Mouse (Mus musculus): ENCODE measurements around the gene Zfp961. TPM values are rescaled to one million over a fixed set of nuclear protein-coding genes. Genes with fewer than 3 reads are reported as not detected.
A peak's percentile ranks its signal among the peaks of the same experiment; 100 is the strongest.
"Not testable (repeated sequence)": the region's sequence is repeated elsewhere in the genome, so short reads cannot be mapped to it uniquely, and the experiment has no call there.

Zfp961 gene
- polyA plus RNA-seq, 1 experiment from 2014 or later, result 15.9 TPM

DNA sequence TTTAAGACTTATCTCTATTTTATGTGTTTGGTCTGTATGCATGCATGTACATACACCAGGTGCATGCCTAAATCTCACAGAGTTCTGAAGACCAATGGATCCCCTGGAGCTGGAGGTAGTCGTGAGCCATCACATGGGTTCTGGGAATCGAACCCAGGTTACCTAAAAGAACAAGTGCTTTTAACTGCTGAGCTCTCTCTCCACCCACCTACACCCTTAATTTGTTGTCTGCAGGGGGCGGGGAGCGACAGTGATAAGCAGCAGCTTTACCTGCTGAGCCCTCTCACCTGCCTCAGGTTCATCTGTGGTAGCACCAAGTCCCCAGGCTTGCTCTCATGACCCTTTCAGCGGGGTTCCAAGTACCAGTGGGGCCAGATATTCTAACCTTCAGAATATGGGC lies 11.0 kb downstream of the Zfp961 start:
- no peak for DNase-seq (ENCODE audit: low spot score)

DNA sequence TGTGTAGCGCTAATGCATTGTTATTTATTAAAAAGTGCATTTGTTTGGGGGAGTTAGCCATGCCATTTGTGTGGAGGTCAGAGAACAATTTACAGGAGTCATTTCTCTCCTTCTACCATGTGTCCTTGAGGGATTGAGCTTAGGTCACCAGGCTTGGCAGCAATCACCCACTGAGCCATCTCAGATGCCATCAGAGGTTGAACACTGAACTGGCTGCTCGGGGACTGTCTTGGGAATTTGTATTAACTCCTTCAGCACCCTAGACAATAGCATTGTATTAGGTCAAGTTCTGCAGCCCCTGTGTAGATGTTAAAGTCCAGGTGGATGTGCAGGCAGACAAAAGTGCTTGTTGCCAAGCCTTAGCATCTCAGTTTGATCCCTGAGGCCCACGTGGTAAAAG lies 13.2 kb downstream of the Zfp961 start:
- DNase-seq (ENCODE audit: low spot score), result no peak

DNA sequence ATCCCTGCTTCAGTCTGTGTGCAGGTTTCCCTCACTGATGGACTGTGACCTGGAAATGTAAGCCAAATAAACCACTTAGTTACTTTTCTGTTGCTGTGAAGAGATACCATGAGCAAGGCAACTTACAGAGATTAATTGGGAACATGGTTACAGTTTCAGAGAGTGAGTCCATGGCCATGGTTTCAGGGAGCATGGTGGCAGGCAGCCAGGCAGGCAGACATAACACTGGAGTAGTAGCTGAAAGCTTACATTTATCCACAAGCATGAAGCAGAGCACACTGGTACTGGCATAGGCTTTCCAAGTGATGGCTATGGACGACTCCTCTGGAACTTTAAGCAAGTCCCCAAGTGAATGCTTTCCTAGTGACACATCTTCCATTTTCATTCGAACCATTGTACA lies 14.3 kb downstream of the Zfp961 start:
- DNase-seq (ENCODE audit: low spot score), result no peak

DNA sequence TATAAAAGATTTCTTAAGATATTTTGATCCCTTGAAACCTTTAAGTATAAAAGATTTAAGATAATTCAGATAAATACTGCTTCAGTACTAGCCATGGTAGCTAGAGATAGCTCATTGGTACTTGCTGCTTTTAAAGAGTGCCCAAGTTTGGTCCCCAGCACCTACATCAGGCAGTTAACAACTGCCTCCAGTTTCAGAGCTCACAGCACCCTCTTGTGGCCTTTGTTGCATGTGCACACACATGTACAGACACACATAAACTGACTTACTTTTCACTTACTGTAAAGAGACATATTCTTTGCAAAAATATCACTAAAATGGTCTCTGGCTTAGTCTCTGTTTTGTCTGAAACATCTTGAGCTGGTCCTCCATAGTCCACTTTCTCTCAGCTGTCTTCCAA lies 15.6 kb downstream of the Zfp961 start:
- no peak for DNase-seq (ENCODE audit: low spot score)

DNA sequence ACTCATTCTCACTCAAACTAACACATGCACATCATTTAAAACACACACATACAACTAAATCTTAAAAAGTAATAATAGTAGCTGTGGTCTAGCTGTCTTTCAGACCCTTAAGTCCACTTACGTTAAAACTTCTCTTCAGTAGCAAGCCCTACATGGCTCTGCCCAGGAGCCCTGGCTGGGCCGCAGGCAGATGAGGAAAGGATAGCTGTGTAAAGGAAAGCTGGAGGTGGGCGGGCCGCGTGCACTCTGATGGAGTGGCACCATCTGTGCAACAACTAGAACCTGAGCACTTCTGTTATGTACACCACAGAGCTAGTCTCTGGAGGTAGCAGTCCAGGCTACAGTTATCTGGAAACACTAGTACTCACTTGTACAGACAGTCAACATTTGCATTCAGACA lies 16.4 kb downstream of the Zfp961 start:
- no peak for DNase-seq (ENCODE audit: low spot score)

DNA sequence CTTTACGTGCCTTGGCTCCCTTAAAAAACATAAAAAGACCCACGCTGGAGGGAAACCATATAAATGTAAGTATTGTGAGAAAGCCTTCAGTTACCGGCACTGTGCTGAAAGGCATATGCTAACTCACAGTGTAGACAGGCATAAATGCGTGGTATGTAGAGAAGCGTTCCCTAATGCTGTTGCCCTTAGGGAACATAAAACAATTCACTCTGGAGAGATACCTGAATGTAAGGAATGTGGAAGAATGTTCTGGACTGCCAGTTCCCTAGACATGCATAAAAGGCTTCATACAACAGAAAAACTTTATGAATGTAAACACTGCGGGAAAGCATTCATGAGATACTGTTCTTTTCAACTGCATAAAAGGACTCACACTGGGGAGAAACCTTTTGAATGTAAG lies 17.3 kb downstream of the Zfp961 start:
- no peak for DNase-seq (ENCODE audit: low spot score)

DNA sequence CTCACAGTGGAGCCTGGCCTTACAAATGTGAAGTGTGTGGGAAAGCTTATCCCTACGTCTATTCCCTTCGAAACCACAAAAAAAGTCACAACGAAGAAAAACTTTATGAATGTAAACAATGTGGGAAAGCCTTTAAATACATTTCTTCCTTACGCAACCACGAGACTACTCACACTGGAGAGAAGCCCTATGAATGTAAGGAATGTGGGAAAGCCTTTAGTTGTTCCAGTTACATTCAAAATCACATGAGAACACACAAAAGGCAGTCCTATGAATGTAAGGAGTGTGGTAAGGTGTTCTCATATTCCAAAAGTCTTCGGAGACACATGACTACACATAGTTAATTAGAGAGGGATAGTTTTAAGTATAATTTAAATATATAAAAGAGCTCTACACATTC lies 17.8 kb downstream of the Zfp961 start:
- DNase-seq (ENCODE audit: low spot score), result no peak

DNA sequence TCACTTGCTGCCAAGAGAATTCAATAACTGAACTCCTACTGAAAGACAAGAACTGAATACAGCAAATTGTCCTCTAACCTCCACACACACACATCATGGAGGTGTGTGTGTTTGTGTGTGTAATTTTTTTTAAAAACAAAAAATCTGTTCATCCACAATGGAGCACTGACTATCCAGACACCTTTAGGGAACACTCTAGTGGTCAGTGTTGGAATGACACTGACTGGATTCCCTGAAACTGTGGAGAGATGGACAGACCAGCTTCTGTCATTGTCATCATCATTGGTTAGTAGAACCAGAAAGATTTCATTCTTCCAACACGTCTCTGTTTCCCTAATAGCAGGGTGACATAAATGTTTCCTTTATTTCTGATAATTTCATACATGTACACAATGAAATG lies 21.1 kb downstream of the Zfp961 start:
- DNase-seq (ENCODE audit: low spot score), result peak; percentile 8

DNA sequence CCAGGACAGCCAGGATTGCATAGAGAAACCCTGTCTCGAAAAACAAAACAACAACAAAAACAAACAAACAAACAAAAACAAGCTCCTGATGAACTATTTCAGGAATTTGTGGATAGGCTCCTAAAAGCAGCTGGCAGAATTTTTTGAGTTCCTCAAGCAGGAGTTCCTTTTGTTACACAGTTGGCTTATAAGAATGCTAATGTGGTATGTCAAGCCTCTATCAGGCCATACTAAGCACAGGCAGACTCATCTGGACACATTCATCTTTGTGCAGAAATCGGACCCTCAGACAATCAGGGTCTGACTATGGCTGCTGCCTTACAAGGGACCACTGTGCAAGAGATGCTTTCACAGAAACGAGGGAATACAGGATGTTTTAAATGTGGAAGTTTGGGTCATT lies 23.4 kb downstream of the Zfp961 start:
- no peak for DNase-seq (ENCODE audit: low spot score)

DNA sequence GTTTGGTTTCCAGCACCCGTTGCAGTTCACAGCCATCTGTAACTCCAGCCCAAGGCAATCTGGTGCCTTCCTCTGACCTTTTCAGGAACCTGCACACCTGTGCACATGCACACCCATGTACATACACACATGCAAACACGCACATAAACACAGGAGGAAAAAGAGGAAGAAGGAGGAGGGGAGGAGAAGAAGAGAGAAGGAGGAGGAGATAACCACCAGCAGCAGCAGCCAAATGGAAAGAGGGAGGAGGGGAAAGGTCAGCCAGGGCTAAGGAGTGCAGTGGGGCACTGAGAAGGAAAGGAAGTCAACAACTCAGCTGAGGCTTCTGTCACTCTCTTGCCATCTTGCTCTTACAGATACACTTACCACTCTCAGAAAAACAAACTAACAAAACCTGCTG lies 30.2 kb downstream of the Zfp961 start:
- no peak for DNase-seq (ENCODE audit: low spot score)

DNA sequence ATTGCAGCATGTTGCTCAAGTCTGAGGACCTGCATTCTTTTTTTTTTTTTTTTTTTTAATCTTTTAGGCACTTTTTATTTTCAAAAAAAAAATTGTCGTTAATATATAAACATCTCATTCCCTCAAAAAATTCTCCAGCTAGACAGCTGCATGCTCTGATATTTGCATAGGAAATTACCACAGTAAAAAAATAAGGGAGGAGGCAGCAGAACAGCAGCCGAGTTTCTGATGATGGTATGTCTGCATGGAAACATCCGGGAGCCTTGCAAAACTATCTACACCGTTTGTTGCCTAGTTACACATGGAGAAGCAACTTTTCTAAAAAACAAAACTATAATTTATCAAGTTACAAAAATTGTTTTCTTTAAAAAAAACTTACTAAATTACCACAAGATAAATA lies 30.6 kb downstream of the Zfp961 start:
- DNase-seq (ENCODE audit: low spot score), result no peak

DNA sequence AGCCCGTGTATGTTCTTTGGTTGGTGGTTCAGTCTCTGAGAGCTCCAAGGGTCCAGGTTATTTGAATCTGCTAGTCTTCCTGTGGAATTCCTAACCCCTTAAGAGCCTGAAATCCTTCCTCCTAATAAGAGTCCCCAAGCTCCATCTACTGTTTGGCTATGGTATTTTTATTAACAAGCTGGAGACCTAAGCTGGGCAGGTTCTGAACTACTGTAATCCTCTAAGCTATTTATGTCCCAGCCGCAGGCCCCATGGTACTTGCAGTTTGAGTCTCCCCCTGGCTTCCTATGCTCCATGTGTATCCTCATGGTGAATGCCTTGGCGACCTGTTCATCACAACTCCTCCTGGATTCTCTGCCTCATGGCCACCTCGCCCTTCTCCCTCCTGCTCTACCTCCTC lies 33.8 kb downstream of the Zfp961 start:
- no peak for DNase-seq (ENCODE audit: low spot score)

DNA sequence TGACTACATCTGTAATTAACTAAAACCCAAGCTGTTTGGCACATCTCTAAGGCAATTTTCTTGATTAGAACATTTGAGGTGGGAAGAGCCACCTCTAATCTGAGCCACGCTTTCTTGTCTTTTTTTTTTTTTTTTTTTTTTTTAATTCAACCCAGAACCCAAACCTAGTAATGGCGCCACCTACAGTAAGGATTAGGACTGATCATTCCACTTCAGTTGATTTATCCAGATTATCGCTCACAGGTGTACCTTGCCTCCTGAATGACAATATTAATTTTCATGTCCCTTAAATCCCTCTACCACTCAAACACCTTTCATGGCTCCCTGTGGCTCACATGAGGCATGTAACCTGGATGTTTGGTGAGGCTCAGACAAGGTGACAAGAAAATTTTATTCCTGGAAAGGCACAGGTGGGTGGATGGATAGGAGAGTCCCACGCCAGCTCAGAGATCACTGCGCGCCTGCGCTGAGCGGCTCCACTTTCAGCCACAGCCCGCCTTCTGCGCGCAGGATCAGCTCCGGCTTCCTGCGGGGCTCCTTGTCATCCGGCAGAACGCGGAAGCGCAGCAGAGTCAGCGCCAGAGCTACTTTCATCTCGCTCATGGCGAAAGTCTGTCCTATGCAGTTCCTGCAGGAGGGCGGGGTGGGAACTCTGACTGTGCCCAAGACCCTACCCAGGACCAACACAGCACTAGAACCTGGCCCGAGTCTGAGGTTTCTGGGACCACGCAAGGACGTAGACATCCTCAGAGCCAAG lies 37.5 kb downstream of the Zfp961 start:
- peak; percentile 71 for DNase-seq (ENCODE audit: low spot score)

DNA sequence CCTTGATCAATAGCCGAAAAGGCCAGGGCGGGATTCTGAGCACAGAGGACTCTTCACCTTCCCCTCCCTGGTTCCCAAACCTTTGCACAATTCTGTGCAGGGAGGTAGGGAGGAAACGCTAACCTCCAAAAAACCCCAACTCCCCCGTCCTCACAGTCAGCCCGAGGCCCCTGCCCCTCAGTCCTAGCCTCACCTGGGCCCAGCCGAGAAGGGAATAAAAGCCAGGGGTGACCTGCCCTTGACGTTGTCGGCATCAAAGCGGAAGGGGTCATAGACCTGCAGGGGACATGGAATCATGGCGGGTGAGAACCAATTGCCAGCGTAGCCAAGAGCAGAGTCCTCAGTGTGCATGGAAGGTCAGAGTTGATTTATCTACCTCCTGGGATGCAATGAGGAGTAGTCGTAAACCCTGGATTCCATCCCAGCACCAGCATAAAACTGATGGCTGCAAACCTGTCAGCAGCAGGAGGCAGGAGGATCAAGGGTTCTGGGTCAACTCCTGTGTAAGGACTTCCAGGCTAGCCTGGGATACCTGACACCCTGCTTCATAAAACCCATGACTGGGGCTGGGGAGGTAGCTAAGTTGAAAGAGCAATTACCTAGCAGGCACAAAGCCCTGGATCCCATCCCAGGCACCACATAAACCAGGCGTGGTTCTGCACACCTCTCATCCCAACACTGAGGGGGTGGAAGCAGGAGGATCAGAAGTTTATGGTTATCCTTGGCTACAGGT lies 38.2 kb downstream of the Zfp961 start:
- DNase-seq (ENCODE audit: low spot score), result no peak

DNA sequence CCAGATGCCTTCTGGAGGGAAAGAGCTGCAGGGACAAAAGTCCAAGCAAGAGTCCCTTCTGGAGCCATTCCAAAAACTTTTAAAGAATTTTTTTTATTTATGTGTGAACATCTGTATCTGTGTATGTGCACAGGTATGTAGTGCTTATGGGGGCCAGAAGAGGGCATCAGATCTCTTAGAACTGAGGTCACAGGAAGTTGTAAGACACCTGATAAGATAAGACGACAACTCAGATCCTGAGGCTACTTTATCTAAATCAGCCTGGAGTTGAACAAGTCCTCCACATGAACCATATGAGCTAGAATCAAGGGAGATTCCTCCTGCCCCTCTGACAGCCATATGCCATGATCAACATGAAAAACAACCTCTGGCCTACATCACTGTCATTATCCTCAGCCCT lies 48.6 kb downstream of the Zfp961 start:
- DNase-seq (ENCODE audit: low spot score), result no peak

DNA sequence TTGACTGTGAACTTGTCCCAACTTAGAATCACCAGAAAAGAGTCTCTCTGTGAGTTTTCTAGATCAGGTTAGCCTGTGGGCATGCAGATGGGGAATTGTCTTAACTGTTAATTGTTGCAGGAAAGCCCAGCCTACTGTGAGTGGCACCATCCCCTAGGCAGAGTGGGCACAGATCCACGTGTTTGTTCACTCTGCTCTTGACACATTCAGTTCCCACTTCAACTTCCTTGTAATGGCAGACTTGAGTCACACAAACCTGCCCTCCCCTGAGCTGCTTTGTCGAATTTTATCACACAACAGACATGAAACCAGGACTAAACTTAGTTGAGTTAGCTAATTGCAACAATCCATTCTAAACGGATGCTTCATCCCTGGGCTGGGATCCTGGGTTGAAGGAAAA lies 49.4 kb downstream of the Zfp961 start:
- no peak for DNase-seq (ENCODE audit: low spot score)

DNA sequence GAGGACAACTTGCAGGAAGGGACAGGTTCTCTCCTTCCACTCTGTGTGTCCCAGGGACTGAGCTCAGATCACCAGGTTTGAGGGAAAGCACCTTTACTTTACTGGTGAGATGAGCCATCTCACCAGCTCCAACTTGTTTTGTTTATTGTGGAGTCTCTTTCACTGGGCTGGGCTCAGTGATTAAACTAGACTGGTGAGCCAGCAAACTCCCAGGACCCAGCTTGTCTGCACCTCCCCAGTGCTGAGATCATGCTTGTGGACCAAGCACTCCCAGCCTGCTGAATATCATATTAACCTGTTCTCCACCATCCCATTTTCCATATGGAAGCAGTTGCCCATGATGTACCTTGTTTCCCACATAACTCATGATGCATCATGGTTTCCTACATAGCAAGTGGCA lies 52.1 kb downstream of the Zfp961 start:
- DNase-seq (ENCODE audit: low spot score), result no peak

DNA sequence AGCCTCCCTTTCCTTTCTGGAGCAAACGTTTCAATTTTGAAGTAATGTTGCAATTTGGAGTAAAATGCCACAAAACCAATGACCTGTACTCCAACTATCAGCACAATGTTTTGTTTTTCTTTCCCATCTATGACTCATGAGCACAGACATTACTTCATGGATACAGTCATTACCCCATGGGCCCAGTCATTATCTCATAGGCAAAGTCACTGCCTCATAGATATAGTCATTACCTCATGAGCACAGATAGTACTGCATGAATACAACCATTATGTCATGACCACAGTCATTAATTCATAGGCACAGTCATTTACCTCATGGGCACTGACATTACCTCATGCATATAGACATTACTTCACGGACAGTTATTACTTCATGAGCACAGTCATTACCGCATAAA lies 55.1 kb downstream of the Zfp961 start:
- no peak for DNase-seq (ENCODE audit: low spot score)

DNA sequence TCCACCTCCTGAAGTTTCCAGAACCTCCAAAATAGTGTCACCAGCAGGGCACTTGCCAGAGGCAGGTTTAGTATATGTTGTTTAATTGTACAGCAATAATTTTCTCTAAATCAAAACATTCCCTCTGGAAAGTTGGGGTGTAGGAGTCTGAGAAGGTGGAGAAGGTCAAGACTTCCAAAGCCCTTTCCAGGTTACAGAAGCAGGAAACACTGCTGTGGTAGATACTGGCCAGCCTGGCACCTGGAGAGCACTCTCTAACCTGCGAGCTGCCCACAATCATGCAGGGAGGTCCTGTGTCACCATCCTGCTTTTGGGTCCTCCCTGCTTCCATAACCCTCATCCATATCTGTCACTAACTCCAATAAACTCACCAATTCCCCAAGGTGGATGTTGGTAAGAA lies 55.9 kb downstream of the Zfp961 start:
- no peak for DNase-seq (ENCODE audit: low spot score)

DNA sequence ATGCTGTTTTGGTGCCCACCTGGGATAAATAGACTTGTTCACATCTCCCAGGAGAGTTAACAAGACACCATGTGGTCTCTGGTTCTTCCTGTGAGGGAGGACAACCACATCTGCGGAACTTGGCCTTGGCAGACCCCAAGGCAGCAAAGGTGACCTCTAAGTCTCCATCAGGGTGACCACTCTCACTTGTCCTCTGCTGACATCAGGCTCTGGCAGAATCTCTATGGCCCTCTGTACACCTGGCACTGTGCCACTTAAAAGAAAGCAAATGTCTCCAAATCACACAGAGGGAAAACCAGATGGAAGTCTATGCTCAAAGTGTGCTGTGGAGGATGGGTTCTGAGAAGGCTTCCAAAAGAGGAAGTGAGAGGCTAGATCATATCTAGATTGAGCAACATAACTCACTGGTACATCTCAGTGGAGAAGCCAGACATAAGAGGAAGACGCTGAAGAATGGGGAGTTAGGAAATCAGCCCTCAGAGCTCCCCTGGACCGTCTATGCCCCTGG lies 57.4 kb downstream of the Zfp961 start:
- DNase-seq (ENCODE audit: low spot score), result no peak

DNA sequence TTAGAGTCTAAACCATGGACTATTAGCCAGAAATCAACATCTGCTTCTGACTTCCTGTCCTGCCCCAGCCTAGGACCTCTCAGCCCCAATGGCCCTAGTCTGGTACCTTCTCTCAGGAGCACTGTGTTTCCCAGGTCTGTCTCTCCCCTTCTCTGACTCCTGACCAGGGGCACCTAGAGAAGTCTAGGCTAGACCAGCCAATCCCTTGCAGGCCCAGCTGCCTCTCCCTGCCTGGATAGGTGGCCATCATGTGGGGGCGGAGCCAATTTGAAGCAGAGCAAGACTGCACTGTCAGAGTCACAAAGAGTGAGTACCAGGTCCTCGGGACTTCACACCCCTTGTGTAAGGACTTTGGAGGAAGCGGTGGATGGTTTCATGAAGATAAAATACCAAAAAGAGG lies 58.6 kb downstream of the Zfp961 start, which contains the start of gene Cyp4f18:
Cyp4f18 (minus strand) TSS at position 154 of the 400 bp plus-strand sequence.
- DNase-seq (ENCODE audit: low spot score), result no peak

DNA sequence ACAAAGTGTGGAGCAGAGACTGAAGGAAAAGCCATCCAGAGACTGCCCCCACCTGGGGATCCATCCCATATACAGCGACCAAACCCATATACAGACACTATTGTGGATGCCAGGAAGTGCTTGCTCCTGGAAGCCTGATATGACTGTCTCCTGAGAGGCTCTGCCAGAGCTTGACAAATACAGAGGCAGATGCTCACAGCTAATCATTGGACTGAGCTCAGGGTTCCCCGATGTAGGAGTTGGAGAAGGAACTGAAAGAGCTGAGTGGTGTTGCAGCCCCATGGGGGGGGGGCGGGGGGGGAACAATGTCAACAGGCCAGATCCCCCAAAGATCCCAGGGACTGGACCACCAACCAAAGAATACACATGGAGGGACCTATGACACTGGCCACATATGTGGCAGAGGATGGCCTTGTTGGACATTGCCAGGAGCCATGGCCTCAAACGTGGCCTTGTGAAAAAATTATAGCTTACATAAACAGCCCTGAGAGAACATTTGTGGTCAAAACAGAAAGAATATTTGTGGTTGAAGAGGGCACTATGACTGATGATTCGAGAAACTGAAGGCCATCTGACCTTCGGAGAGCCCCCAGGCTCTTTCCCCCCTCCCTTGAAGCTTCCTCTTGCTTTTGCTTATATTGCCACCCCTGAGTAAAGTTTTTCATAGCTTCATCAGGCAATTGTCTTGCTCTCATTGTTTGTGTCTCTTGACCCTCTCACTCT lies 62.8 kb downstream of the Zfp961 start:
- not testable (repeated sequence) for DNase-seq (ENCODE audit: low spot score)

Data from thymus, postnatal 0 days (tissue).